Mouse (Mus musculus): ENCODE results near the gene Lancl1. TPM values are rescaled to one million over a fixed set of nuclear protein-coding genes. Genes with fewer than 3 reads are reported as not detected.

Gene Lancl1
- total RNA-seq, 2 experiments from 2014 or later = 64.4 to 65.7 TPM

Other genes with a start within 250 kb of the Lancl1 start
- gene Kansl1l, start 221.3 kb downstream of the Lancl1 start, total RNA-seq (2021) = 10 to 100 TPM; 25.4 to 26.1 TPM
- gene Acadl, start 175.6 kb downstream of the Lancl1 start, total RNA-seq (2021) = 100 to 1,000 TPM; 425 to 522 TPM
- 100 to 1,000 TPM; 165 to 468 TPM for gene Myl1, start 93.5 kb downstream of the Lancl1 start, total RNA-seq (2021)
- 10 to 100 TPM in 1 of 2 experiments, under 1 TPM in 1; 0.90 to 34.1 TPM for gene Cps1, start 84.2 kb upstream of the Lancl1 start, total RNA-seq (2021)